Mouse (Mus musculus): ENCODE results near the gene Hoxd10.

The Hoxd10 gene

GRCm38 (mm10) chr2:74709465-74710419, 18.0 kb downstream of the Hoxd10 start:
- no peak for DNase-seq (ENCODE audit: low spot score in 2 of 2)

- no peak for DNase-seq (ENCODE audit: low spot score in 2 of 2)
These were observed 19.3 kb downstream of the Hoxd10 start for GRCm38 (mm10) chr2:74710929-74711543.

- no peak for DNase-seq (ENCODE audit: low spot score in 2 of 2)
These were observed 20.2 kb downstream of the Hoxd10 start, which contains the start of the genes Hoxd3 and Hoxd4 for GRCm38 (mm10) chr2:74711721-74712621. Hoxd3 (plus strand) TSS chr2:74711927. Hoxd4 (plus strand) TSS chr2:74711929.

- DNase-seq (ENCODE audit: low spot score in 2 of 2): no peak
These were observed 21.8 kb downstream of the Hoxd10 start for GRCm38 (mm10) chr2:74713239-74714150.

GRCm38 (mm10) chr2:74714156-74714789, 22.5 kb downstream of the Hoxd10 start:
- DNase-seq (ENCODE audit: low spot score in 2 of 2): no peak

GRCm38 (mm10) chr2:74714881-74715280, 23.2 kb downstream of the Hoxd10 start:
- DNase-seq (ENCODE audit: low spot score in 2 of 2): no peak

- peak; percentile 66 to 73 for DNase-seq (ENCODE audit: low spot score in 2 of 2)
These were observed 23.9 kb downstream of the Hoxd10 start for GRCm38 (mm10) chr2:74715504-74716241.

GRCm38 (mm10) chr2:74720384-74720783, 28.7 kb downstream of the Hoxd10 start:
- DNase-seq (ENCODE audit: low spot score in 2 of 2): no peak

GRCm38 (mm10) chr2:74720955-74721491, 29.3 kb downstream of the Hoxd10 start:
- DNase-seq (ENCODE audit: low spot score in 2 of 2): no peak

GRCm38 (mm10) chr2:74721882-74722281, 30.2 kb downstream of the Hoxd10 start:
- DNase-seq (ENCODE audit: low spot score in 2 of 2): no peak

GRCm38 (mm10) chr2:74722949-74723348, 31.2 kb downstream of the Hoxd10 start:
- DNase-seq (ENCODE audit: low spot score in 2 of 2): no peak

GRCm38 (mm10) chr2:74724244-74725015, 32.7 kb downstream of the Hoxd10 start:
- DNase-seq (ENCODE audit: low spot score in 2 of 2): no peak

GRCm38 (mm10) chr2:74725171-74725570, 33.4 kb downstream of the Hoxd10 start:
- DNase-seq (ENCODE audit: low spot score in 2 of 2): no peak

GRCm38 (mm10) chr2:74726551-74726950, 34.8 kb downstream of the Hoxd10 start, which contains the start of gene Gm28230:
Gm28230 (plus strand) TSS chr2:74726728.
- no peak for DNase-seq (ENCODE audit: low spot score in 2 of 2)

- no peak for DNase-seq (ENCODE audit: low spot score in 2 of 2)
These were observed 35.4 kb downstream of the Hoxd10 start for GRCm38 (mm10) chr2:74726973-74727639.

GRCm38 (mm10) chr2:74727640-74728302, 36.0 kb downstream of the Hoxd10 start:
- DNase-seq (ENCODE audit: low spot score in 2 of 2): no peak

- DNase-seq (ENCODE audit: low spot score in 2 of 2): no peak
These were observed 36.6 kb downstream of the Hoxd10 start for GRCm38 (mm10) chr2:74728303-74728680.
